Mouse (Mus musculus) cerebellum, adult 9-10 months (tissue): Measurements from ENCODE around the gene Brcc3.
A peak's percentile ranks its signal among the peaks of the same experiment; 100 is the strongest.

ENCODE experiments used
- DNase-seq: peaks from one replicate; pipeline ENCODE4 v3.0.0; 2022

Gene Brcc3

GRCm38 (mm10) chrX:75415936-75416785 lies at the start of gene Brcc3, which contains the start of the genes Cmc4 and Mtcp1:
Brcc3 (plus strand) TSS chrX:75416628.
Cmc4 (minus strand) TSS chrX:75416584.
Mtcp1 (minus strand) TSS chrX:75416588.
- DNase-seq, result peak; percentile 87

DNA sequence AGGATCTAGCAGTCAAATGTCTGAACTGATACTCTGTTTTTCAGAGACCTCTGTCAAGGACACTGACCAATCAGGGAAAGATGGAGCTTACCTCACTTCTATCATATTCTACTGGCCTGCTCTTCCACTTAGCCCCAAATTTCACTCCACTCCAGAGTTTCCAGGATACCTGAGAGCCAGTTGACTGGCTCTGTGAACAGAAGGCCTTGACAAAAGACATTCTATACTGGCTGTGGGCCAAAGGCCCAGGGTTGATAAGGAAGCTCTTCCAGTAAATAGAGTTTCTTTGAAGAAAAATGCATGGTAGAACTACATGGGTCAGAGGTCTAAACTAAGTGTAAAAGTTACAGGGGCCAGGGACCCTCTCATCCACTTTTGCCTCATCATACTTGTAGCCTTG lies 46.2 kb upstream of the Brcc3 start:
- no peak for DNase-seq

- no peak for DNase-seq
Measured at GRCm38 (mm10) chrX:75372666-75373425, 43.6 kb upstream of the Brcc3 start.

GRCm38 (mm10) chrX:75376815-75377214 lies 39.6 kb upstream of the Brcc3 start:
- DNase-seq, result no peak

DNA sequence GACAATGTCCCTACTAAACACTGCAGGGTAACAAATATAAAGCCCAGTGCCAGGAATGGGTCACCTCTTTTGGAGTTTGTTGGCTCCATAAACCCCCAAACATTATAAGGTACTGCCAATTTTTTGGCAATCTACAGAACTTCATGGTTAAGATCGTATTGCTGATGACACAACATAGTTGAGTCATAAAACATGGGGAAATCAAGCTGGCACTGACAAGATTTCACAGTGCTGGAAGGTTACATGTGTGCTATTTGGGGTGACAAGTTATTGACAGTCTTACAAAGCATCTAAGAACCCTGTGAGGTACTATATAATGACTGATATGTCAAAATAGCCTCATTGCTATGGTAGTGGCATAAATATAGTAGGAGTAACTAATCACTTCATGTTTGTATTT lies 35.3 kb upstream of the Brcc3 start:
- no peak for DNase-seq

GRCm38 (mm10) chrX:75381699-75382098 lies 34.7 kb upstream of the Brcc3 start:
- peak; percentile 29 for DNase-seq

GRCm38 (mm10) chrX:75382195-75382771 lies 34.1 kb upstream of the Brcc3 start, which contains the start of the genes Fundc2 and F8:
Fundc2 (plus strand) TSS chrX:75382399.
F8 (minus strand) TSS chrX:75382615.
- peak; percentile 59 for DNase-seq

DNA sequence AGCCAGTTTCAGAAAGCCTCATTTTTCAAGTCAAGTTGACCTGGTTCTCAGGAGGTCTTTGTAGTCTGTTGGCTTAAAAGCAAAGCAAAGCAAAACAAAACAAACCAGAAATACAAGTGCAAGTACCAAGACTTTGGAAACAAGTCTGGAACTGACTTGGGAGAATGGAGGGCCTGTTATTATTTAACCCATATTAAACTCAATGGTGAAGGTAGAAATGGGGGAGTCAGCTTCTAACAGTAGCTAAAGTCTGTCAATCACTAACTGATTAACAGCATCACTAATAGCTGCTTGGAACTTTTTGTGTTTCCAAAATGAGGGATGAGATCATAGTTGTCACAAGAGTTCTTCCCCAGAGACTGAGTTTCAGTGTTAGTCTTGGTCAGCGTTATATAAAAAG lies 17.0 kb upstream of the Brcc3 start:
- no peak for DNase-seq

DNA sequence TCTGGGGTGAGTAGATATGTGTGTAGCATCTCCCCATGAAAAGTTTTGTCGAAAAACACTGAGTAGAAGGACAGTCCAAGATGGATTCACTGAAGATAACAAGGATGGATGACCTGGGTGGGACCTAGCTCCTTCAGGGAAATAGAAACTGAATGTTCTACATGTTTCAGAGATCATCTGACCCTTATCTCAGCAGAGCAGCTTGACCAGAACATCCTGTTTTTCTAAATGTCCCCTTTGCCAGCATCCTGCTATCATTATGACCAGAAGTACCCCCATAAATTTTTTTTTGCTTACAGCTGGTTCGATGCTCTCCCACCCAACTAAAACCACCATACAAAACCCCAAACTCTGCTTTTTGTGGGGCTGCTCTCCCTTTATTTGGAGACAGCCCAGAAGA lies 13.8 kb upstream of the Brcc3 start:
- no peak for DNase-seq

GRCm38 (mm10) chrX:75403350-75403749 lies 13.1 kb upstream of the Brcc3 start:
- DNase-seq, result no peak

GRCm38 (mm10) chrX:75409711-75410110 lies 6.7 kb upstream of the Brcc3 start:
- no peak for DNase-seq

DNA sequence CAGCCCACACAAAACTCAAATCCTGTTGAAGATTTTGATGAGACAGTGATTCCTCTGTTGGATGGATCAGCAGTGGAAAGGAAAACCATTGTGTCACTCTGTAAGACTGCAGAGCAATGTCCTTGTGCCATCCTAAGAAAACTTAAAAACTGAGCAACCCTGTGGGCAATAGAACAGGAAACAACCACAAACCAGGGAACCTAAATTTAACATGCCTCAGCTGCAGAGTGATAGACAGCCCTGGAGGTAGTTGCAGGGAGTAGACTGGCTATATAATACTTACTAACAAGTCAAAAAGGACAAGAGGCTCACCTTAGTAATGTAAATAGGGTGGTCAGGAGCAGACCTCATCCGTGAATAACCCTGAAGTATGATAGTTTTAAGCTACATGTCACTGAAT lies 38.2 kb downstream of the Brcc3 start:
- no peak for DNase-seq

- peak; percentile 73 for DNase-seq
Measured at GRCm38 (mm10) chrX:75475182-75475644, 58.8 kb downstream of the Brcc3 start.

DNA sequence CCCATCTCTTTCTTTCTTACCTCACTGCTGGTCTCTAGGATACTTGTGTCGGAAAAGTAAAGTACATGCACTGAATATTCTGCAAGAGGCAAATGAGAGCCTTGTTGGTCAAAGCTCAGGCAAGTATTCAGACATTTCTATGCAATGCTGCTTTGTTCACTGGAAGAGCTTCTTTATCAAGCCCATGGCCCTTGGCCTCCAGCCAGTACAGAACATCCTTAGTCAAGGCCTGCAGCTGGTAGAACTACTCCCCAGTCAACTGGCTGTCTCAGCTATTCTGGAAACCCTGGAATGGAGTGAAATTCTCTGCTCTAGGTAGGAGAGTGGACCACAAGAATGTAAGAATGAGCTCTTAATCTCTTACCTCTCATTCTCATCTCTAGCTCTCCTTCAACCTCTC lies 73.5 kb downstream of the Brcc3 start:
- no peak for DNase-seq
